Mouse (Mus musculus): ENCODE measurements around the gene Riiad1. TPM values are rescaled to one million over a fixed set of nuclear protein-coding genes. Genes with fewer than 3 reads are reported as not detected.

The Riiad1 gene
- polyA plus RNA-seq, 1 experiment from 2014 or later, result 1.8 TPM

GRCm38 (mm10) chr3:94477444-94477843 lies 2.7 kb downstream of the Riiad1 start:
- Histone ChIP-seq H3K9me3 (replicated peaks) (no peaks in the 10 kb centered on the region), H3K36me3 (no peaks in the 10 kb centered on the region), H3K27ac (no peak overlapping the region), H3K4me1 (peaks cover 52% of the 10 kb centered on the region), H3K4me3 (no peak overlapping the region), H3K27me3 (ENCODE audit: low read depth, poor library complexity, severe bottlenecking) (peaks cover 48% of the 10 kb centered on the region)
- no peak for DNase-seq (ENCODE audit: low spot score)
- 65% methylated on average over 4 of the region's 4 CpGs for WGBS

- Histone ChIP-seq H3K27me3 (ENCODE audit: low read depth, poor library complexity, severe bottlenecking) (peaks cover 41% of the 10 kb centered on the region), H3K4me1 (peaks cover 57% of the 10 kb centered on the region), H3K36me3 (no peaks in the 10 kb centered on the region), H3K27ac (no peak overlapping the region), H3K9me3 (replicated peaks) (no peaks in the 10 kb centered on the region), H3K4me3 (no peak overlapping the region)
- no peak for DNase-seq (ENCODE audit: low spot score)
- WGBS, result 44% methylated on average over 8 of the region's 8 CpGs
These were observed 3.7 kb downstream of the Riiad1 start for GRCm38 (mm10) chr3:94476301-94477035.

DNA sequence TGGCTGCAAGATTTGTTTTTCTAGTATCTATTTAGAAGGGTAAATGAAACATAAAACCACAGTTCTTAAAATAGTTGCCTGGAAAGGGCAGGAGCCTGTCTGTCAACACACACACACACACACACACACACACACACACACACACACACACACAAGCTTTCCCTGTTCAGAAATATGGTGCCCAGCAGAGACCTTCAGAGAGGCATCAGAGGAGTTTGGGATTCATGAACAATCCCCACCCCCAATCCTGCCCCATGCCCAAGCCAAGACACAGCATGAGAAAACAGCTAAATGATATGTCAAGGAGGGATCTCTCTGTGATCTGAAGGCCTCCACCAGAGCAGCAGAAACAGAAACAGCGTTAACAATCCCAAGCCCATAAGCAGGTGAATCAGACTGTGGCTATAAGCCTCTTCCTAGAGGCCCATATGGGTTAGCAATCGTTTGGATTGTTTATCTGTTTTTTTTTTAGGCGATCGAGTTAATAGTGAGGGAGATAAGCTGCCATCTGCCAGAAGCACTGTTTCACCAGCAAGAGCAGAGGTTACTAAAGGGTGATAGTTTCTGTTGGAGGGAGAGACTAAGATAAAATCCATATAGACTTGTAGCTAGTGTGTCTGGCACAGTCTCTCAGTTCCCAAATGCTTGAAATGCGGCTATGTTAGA lies 6.4 kb downstream of the Riiad1 start:
- H3K4me1 ChIP-seq, result peaks cover 42% of the 10 kb centered on the region
- no peaks in the 10 kb centered on the region for H3K36me3 ChIP-seq
- H3K27me3 ChIP-seq (ENCODE audit: low read depth, poor library complexity, severe bottlenecking), result peaks cover 14% of the 10 kb centered on the region
- WGBS, result 67% methylated on average over 5 of the region's 5 CpGs
- H3K9me3 ChIP-seq (replicated peaks), result no peaks in the 10 kb centered on the region
- DNase-seq (ENCODE audit: low spot score), result no peak
- no peak overlapping the region for H3K4me3 ChIP-seq
- no peak overlapping the region for H3K27ac ChIP-seq

- Histone ChIP-seq H3K27ac (no peak overlapping the region; the same call in 1 of the 2 replicates), H3K9me3 (replicated peaks) (no peaks in the 10 kb centered on the region), H3K36me3 (no peaks in the 10 kb centered on the region), H3K27me3 (ENCODE audit: low read depth, poor library complexity, severe bottlenecking) (peaks cover 8% of the 10 kb centered on the region), H3K4me3 (peak overlapping the region; percentile 43; the same call in 1 of the 2 replicates), H3K4me1 (peaks cover 38% of the 10 kb centered on the region)
- 51% methylated on average over 10 of the region's 10 CpGs for WGBS
- no peak for DNase-seq (ENCODE audit: low spot score)
These were observed 7.0 kb downstream of the Riiad1 start for GRCm38 (mm10) chr3:94473115-94473505.

GRCm38 (mm10) chr3:94472447-94473114 lies 7.6 kb downstream of the Riiad1 start:
- peak overlapping the region; percentile 43 for H3K4me3 ChIP-seq
- H3K36me3 ChIP-seq, result no peaks in the 10 kb centered on the region
- peaks cover 2% of the 10 kb centered on the region; the same call in 1 of the 2 replicates for H3K27me3 ChIP-seq (ENCODE audit: low read depth, poor library complexity, severe bottlenecking)
- peaks cover 34% of the 10 kb centered on the region for H3K4me1 ChIP-seq
- peak; percentile 90 for DNase-seq (ENCODE audit: low spot score)
- no peaks in the 10 kb centered on the region for H3K9me3 ChIP-seq (replicated peaks)
- H3K27ac ChIP-seq, result peak overlapping the region; percentile 66
- 9% methylated on average over 28 of the region's 28 CpGs for WGBS

GRCm38 (mm10) chr3:94468931-94469330 lies 11.2 kb downstream of the Riiad1 start:
- peaks cover 43% of the 10 kb centered on the region for H3K4me1 ChIP-seq
- H3K9me3 ChIP-seq (replicated peaks), result no peaks in the 10 kb centered on the region
- H3K36me3 ChIP-seq, result no peaks in the 10 kb centered on the region
- DNase-seq (ENCODE audit: low spot score), result no peak
- no peak overlapping the region for H3K27ac ChIP-seq
- WGBS, result 45% methylated on average over 3 of the region's 3 CpGs
- H3K4me3 ChIP-seq, result no peak overlapping the region
- H3K27me3 ChIP-seq (ENCODE audit: low read depth, poor library complexity, severe bottlenecking), result no peaks in the 10 kb centered on the region

DNA sequence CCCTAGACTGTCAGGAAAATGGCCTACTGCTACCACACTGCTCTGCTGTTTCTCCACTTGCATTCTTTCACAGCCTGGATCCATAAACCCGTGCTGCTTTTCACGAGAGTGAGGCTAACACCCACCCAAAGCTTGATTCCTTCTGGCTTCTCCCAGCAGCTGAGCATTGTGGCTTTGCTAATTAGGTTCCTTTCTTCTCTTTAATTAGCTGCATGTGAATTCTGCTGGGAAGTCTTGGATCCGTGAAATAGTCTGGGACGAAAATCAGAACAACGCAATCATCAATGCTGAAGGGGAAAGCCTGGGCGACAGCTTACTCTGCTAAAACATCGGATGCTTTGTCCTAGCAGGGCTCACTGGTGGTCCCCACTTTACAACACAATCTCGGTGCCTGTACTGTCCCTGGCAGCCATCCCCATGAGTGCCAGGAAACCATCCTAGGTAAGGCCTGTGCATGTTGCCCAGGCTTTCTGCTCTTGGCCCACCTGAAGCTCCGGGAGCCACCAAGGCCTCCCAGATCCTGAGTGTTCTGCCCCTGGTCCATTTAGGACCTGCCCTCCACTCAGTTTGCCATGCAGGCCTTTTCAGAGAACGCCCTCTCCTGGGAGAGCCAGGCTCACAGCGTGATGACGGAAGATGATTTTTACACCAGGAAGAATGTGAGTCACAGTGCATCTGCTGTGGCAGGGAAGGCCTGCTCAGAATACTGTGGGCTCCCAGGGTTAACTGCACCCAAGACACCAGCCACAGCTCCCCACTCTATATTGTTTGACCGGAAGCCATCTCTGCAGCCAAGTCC lies 14.3 kb downstream of the Riiad1 start:
- H3K27ac ChIP-seq, result peak overlapping the region; percentile 50; the same call in 1 of the 2 replicates
- peaks cover 32% of the 10 kb centered on the region for H3K4me1 ChIP-seq
- DNase-seq (ENCODE audit: low spot score), result no peak
- H3K9me3 ChIP-seq (replicated peaks), result no peaks in the 10 kb centered on the region
- H3K36me3 ChIP-seq, result no peaks in the 10 kb centered on the region
- H3K4me3 ChIP-seq, result no peak overlapping the region
- H3K27me3 ChIP-seq (ENCODE audit: low read depth, poor library complexity, severe bottlenecking), result no peaks in the 10 kb centered on the region
- WGBS, result 61% methylated on average over 13 of the region's 13 CpGs

- WGBS, result 61% methylated on average over 11 of the region's 11 CpGs
- DNase-seq (ENCODE audit: low spot score), result peak; percentile 47
These were observed 16.1 kb downstream of the Riiad1 start for GRCm38 (mm10) chr3:94463926-94464578.

DNA sequence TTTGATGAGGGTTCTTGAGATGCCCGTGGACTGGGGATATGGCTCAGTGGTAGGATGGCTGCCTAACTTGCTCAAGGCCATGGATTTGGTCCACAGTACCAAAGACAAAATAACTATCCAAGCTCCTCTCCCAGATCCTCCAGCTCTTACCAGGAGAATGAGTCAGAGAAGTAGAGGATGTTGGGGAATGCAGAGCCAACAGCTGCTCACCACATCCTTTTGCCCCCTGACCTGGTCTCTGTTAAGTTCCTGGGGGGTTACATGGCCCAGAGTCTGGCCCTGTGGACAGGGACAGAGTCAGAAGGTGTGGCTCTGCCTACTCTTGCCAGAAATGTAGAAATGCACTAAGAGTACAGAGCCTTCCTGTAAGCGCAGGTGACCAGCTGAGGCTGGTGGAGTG lies 20.3 kb downstream of the Riiad1 start:
- H3K27me3 ChIP-seq (ENCODE audit: low read depth, poor library complexity, severe bottlenecking), result peaks cover 11% of the 10 kb centered on the region
- no peak for DNase-seq (ENCODE audit: low spot score)
- H3K27ac ChIP-seq, result no peak overlapping the region
- WGBS, result 94% methylated on average over 2 of the region's 2 CpGs
- peaks cover 15% of the 10 kb centered on the region for H3K4me1 ChIP-seq
- H3K4me3 ChIP-seq, result no peak overlapping the region
- no peaks in the 10 kb centered on the region for H3K9me3 ChIP-seq (replicated peaks)
- no peaks in the 10 kb centered on the region for H3K36me3 ChIP-seq

More at GRCm38 (mm10) chr3:94463926-94464578, 16.1 kb downstream of the Riiad1 start:
- Histone ChIP-seq H3K9me3 (replicated peaks) (no peaks in the 10 kb centered on the region), H3K27me3 (ENCODE audit: low read depth, poor library complexity, severe bottlenecking) (no peaks in the 10 kb centered on the region), H3K27ac (peak overlapping the region; percentile 4; the same call in 1 of the 2 replicates), H3K4me1 (peaks cover 29% of the 10 kb centered on the region), H3K4me3 (no peak overlapping the region), H3K36me3 (no peaks in the 10 kb centered on the region)

GRCm38 (mm10) chr3:94457055-94457454 lies 23.1 kb downstream of the Riiad1 start:
- Histone ChIP-seq H3K4me1 (0 out of 2 replicates have a peak, but pooled peaks cover 4% of the 10 kb centered on the region), H3K4me3 (peak overlapping the region; percentile 45; the same call in 1 of the 2 replicates), H3K36me3 (no peaks in the 10 kb centered on the region), H3K27ac (no peak overlapping the region), H3K27me3 (ENCODE audit: low read depth, poor library complexity, severe bottlenecking) (peaks cover 11% of the 10 kb centered on the region), H3K9me3 (replicated peaks) (no peaks in the 10 kb centered on the region)
- 86% methylated on average over 3 of the region's 3 CpGs for WGBS
- no peak for DNase-seq (ENCODE audit: low spot score)

GRCm38 (mm10) chr3:94456529-94457000 lies 23.6 kb downstream of the Riiad1 start:
- Histone ChIP-seq H3K9me3 (replicated peaks) (no peaks in the 10 kb centered on the region), H3K27ac (no peak overlapping the region), H3K27me3 (ENCODE audit: low read depth, poor library complexity, severe bottlenecking) (peaks cover 11% of the 10 kb centered on the region), H3K4me3 (peak overlapping the region; percentile 45), H3K4me1 (0 out of 2 replicates have a peak, but pooled peaks cover 4% of the 10 kb centered on the region), H3K36me3 (no peaks in the 10 kb centered on the region)
- peak; percentile 90 for DNase-seq (ENCODE audit: low spot score)
- 1% methylated on average over 12 of the region's 12 CpGs for WGBS

DNA sequence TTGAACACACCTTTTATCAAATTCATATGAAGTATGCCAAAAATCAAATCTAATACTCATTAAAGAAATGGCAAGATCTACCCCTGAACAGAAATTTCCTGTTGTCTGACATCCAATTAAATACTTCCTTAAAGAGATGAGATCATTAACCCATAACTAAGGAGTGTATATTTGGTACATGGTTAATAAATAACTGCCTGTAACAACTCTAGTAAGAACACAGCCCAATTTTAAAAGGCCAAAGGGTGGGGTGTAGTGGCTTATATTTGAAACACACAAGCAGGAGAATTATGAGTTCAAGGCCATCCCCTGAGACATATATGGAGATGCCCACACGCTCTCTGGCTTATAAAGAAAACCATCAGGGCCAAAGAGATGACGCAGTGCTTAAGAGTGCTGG lies 30.8 kb downstream of the Riiad1 start:
- Histone ChIP-seq H3K27ac (no peak overlapping the region), H3K4me1 (peaks cover 2% of the 10 kb centered on the region), H3K9me3 (replicated peaks) (no peaks in the 10 kb centered on the region), H3K27me3 (ENCODE audit: low read depth, poor library complexity, severe bottlenecking) (no peaks in the 10 kb centered on the region), H3K4me3 (no peak overlapping the region), H3K36me3 (peaks cover 59% of the 10 kb centered on the region)
- DNase-seq (ENCODE audit: low spot score), result no peak
- 92% methylated on average over 2 of the region's 2 CpGs for WGBS

All from limb, embryonic 10.5 days (tissue).